Mouse (Mus musculus): ENCODE measurements at regions not wholly inside any gene's neighbourhood (a gene's known extent, or its start where the extent isn't known, plus 50 kb on each side); places are given as distances from the start of the nearest gene placed in this dataset.

GRCm38 (mm10) chr14:61835729-61836128 lies 228.5 kb downstream of the Kcnrg start:
- Histone ChIP-seq H3K9me3 (ENCODE audit: low read length) (no peaks in the 10 kb centered on the region), H3K9ac (replicated peaks; ENCODE audit: low read length, poor library complexity, severe bottlenecking) (no peak overlapping the region)
- WGBS, result 81% methylated on average over 6 of the region's 6 CpGs

GRCm38 (mm10) chr14:61836231-61836630 lies 229.0 kb downstream of the Kcnrg start:
- no peak overlapping the region for H3K4me2 ChIP-seq (ENCODE audit: low read depth, low read length, poor library complexity, severe bottlenecking)
- ATAC-seq (ENCODE audit: low FRiP score) (no peak), DNase-seq (ENCODE audit: low spot score) (no peak)
- 75% methylated on average over 6 of the region's 6 CpGs for WGBS
- H3K27ac ChIP-seq (ENCODE audit: low read depth, low read length), result no peak overlapping the region
- no peaks in the 10 kb centered on the region for H3K27me3 ChIP-seq (ENCODE audit: insufficient read depth, low read length)
- no peak overlapping the region for H3K9ac ChIP-seq (replicated peaks; ENCODE audit: low read length, poor library complexity, severe bottlenecking)
- no peaks in the 10 kb centered on the region for H3K36me3 ChIP-seq (ENCODE audit: insufficient read depth, low read length)
- H3K9me3 ChIP-seq (ENCODE audit: low read length), result no peaks in the 10 kb centered on the region
- no peak overlapping the region for H3K4me3 ChIP-seq (ENCODE audit: low read depth, low read length)
- TF ChIP-seq CTCF (IDR thresholded peaks at IDR 0.05), result no peak
- no peaks in the 10 kb centered on the region for H3K4me1 ChIP-seq (ENCODE audit: insufficient read depth, low read length)

More at GRCm38 (mm10) chr14:61835729-61836128, 228.5 kb downstream of the Kcnrg start:
- H3K4me2 ChIP-seq (ENCODE audit: low read depth, low read length, poor library complexity, severe bottlenecking), result no peak overlapping the region
- ATAC-seq (ENCODE audit: low FRiP score) (no peak), DNase-seq (ENCODE audit: low spot score) (no peak)
- no peak for TF ChIP-seq CTCF (IDR thresholded peaks at IDR 0.05)
- H3K36me3 ChIP-seq (ENCODE audit: insufficient read depth, low read length), result no peaks in the 10 kb centered on the region
- no peak overlapping the region for H3K27ac ChIP-seq (ENCODE audit: low read depth, low read length)
- H3K4me1 ChIP-seq (ENCODE audit: insufficient read depth, low read length), result no peaks in the 10 kb centered on the region
- H3K4me3 ChIP-seq (ENCODE audit: low read depth, low read length), result no peak overlapping the region
- H3K27me3 ChIP-seq (ENCODE audit: insufficient read depth, low read length), result no peaks in the 10 kb centered on the region

DNA sequence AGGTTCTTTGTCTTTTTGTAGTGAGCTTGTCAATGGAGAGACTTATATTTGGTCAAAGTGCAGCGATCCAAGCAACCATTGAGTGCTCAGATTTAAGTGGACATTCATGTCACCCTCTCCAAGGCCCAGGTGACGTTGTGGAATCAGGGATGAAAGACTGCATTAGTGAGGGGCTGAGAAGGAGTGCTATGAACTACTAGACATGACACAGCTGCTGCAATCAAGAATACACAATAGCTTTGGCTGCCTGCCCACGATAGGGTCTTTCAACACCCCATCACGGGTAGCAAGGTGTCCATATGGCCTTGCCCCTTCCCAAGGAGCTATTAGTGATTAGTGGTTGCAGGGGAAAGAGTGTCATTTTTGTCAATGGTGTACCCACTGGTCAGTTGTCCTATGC lies 229.7 kb downstream of the Kcnrg start:
- 78% methylated on average over 4 of the region's 4 CpGs for WGBS

GRCm38 (mm10) chr14:61837851-61838250 lies 230.6 kb downstream of the Kcnrg start:
- Histone ChIP-seq H3K27me3 (ENCODE audit: insufficient read depth, low read length) (no peaks in the 10 kb centered on the region), H3K36me3 (ENCODE audit: insufficient read depth, low read length) (no peaks in the 10 kb centered on the region), H3K9me3 (ENCODE audit: low read length) (no peaks in the 10 kb centered on the region), H3K9ac (replicated peaks; ENCODE audit: low read length, poor library complexity, severe bottlenecking) (no peak overlapping the region), H3K4me2 (ENCODE audit: low read depth, low read length, poor library complexity, severe bottlenecking) (no peak overlapping the region), H3K4me1 (ENCODE audit: insufficient read depth, low read length) (no peaks in the 10 kb centered on the region), H3K27ac (ENCODE audit: low read depth, low read length) (no peak overlapping the region), H3K4me3 (ENCODE audit: low read depth, low read length) (no peak overlapping the region)
- no peak for TF ChIP-seq CTCF (IDR thresholded peaks at IDR 0.05)
- 86% methylated on average over 8 of the region's 8 CpGs for WGBS
- ATAC-seq (ENCODE audit: low FRiP score) (no peak), DNase-seq (ENCODE audit: low spot score) (no peak)

More for the DNA sequence above, 229.7 kb downstream of the Kcnrg start:
- H3K4me3 ChIP-seq (ENCODE audit: low read depth, low read length), result no peak overlapping the region
- H3K27me3 ChIP-seq (ENCODE audit: insufficient read depth, low read length), result no peaks in the 10 kb centered on the region
- DNase-seq (ENCODE audit: low spot score) (no peak), ATAC-seq (ENCODE audit: low FRiP score) (no peak)
- H3K4me2 ChIP-seq (ENCODE audit: low read depth, low read length, poor library complexity, severe bottlenecking), result no peak overlapping the region
- no peak overlapping the region for H3K9ac ChIP-seq (replicated peaks; ENCODE audit: low read length, poor library complexity, severe bottlenecking)
- H3K4me1 ChIP-seq (ENCODE audit: insufficient read depth, low read length), result no peaks in the 10 kb centered on the region
- H3K27ac ChIP-seq (ENCODE audit: low read depth, low read length), result no peak overlapping the region
- no peaks in the 10 kb centered on the region for H3K9me3 ChIP-seq (ENCODE audit: low read length)
- TF ChIP-seq CTCF (IDR thresholded peaks at IDR 0.05), result no peak
- no peaks in the 10 kb centered on the region for H3K36me3 ChIP-seq (ENCODE audit: insufficient read depth, low read length)

DNA sequence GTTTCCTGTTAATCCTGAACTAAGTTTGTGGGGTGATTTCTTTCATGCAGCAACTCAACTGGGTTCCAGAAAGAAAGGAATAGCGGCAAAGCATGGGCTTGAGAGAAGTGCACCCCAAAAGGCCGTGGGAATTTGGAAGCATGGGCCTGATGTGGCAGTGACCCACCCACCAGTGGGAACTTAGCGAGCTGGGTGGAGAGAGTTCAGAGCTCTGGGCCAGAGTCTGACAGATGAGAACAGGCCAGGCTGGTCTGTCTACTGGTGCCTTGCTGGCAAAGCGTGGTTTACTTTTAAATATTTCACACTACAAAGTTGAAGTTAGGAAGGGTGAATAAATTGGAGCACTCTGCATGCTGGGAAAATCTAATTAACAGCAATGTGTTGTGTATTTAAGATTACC lies 235.2 kb downstream of the Kcnrg start:
- WGBS, result 91% methylated on average over 4 of the region's 4 CpGs
- no peak overlapping the region for H3K9ac ChIP-seq (replicated peaks; ENCODE audit: low read length, poor library complexity, severe bottlenecking)
- DNase-seq (ENCODE audit: low spot score), result no peak

DNA sequence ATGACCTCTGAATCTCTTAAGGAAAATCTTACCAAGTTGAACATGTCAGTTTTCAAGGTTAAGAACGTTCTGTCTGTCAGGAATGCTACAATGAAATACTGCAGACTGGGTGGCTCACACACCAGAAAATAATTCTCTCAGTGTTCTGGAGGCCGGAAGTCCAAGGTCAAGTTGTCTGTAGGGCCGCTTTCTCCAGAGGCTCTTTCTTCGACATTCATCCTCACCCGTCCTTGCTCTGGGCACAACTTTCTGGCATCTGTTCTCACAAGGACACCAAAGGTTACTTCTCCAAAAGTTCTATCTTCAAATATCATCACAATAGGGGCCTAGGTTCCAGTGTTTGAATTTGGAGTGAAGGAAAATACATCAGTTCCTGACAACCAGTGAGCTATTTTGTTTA lies 239.2 kb downstream of the Kcnrg start:
- Histone ChIP-seq H3K4me3 (ENCODE audit: low read depth, low read length) (no peak overlapping the region), H3K9ac (replicated peaks; ENCODE audit: low read length, poor library complexity, severe bottlenecking) (no peak overlapping the region), H3K36me3 (ENCODE audit: insufficient read depth, low read length) (no peaks in the 10 kb centered on the region), H3K4me2 (ENCODE audit: low read depth, low read length, poor library complexity, severe bottlenecking) (no peak overlapping the region), H3K4me1 (ENCODE audit: insufficient read depth, low read length) (no peaks in the 10 kb centered on the region), H3K9me3 (ENCODE audit: low read length) (no peaks in the 10 kb centered on the region), H3K27ac (ENCODE audit: low read depth, low read length) (no peak overlapping the region), H3K27me3 (ENCODE audit: insufficient read depth, low read length) (no peaks in the 10 kb centered on the region)
- no peak for TF ChIP-seq CTCF (IDR thresholded peaks at IDR 0.05)
- 90% methylated on average over 5 of the region's 5 CpGs for WGBS
- ATAC-seq (ENCODE audit: low FRiP score) (no peak), DNase-seq (ENCODE audit: low spot score) (no peak)

More for the DNA sequence above, 235.2 kb downstream of the Kcnrg start:
- no peaks in the 10 kb centered on the region for H3K27me3 ChIP-seq (ENCODE audit: insufficient read depth, low read length)
- no peak overlapping the region for H3K4me3 ChIP-seq (ENCODE audit: low read depth, low read length)
- H3K9me3 ChIP-seq (ENCODE audit: low read length), result no peaks in the 10 kb centered on the region
- H3K4me1 ChIP-seq (ENCODE audit: insufficient read depth, low read length), result no peaks in the 10 kb centered on the region
- H3K36me3 ChIP-seq (ENCODE audit: insufficient read depth, low read length), result no peaks in the 10 kb centered on the region
- TF ChIP-seq CTCF (IDR thresholded peaks at IDR 0.05), result no peak
- no peak overlapping the region for H3K27ac ChIP-seq (ENCODE audit: low read depth, low read length)
- no peak overlapping the region for H3K4me2 ChIP-seq (ENCODE audit: low read depth, low read length, poor library complexity, severe bottlenecking)
- no peak for ATAC-seq (ENCODE audit: low FRiP score)
